In the genomic region with DNA sequence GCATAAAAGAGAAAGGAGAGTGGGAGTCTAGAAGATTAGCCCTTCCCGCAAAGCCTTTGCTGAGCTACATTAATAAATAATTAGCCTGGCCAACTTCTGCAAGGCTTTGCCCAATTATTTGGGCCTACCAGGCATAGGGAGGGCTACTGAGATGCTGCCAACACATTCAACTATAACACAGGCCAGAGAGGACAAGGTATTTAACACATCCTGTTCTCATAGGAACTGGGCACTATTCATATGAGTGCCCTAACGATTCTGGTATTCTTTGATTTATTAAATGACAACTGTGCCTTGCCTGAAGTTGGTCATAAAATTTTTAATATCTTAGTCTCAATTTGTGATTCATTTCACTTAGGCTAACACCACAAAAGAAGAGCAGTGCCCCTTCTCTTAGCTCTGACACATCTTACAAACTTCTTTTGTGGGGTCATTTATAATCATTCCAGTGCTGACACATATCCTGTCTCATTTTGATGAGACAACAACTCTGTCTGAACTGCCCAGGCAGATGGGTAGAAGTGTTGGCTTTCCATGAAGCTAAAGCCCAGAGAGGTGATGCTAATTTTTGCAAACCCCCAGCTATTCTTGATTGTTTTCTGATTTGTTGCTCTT, we compare ENCODE assay signal across 22 mouse cellular contexts.
DNase-seq lines count a peak whose midpoint lies in the region; TF ChIP-seq lines count a peak whose summit lies in the region.
"Had no signal": no experiment of that assay in that cellular context is flagged by ENCODE, and none has a peak within 500 bp of the region (broad histone marks: within the 10 kb centered on the region; RNA-seq: fewer than 3 reads in every experiment).

No protein-coding gene starts in this region.

- no peak overlapping the region for H3K4me3 ChIP-seq in kidney, adult 2 months (ENCODE audit: insufficient read depth, low read depth, low read length)
- H3K4me3 ChIP-seq: embryonic facial prominence, embryonic 10.5 days; embryonic facial prominence, embryonic 12.5 days; erythroblast, embryonic 14.5 days; forebrain, embryonic 10.5 days; forebrain, embryonic 12.5 days had no signal

- no peak for TF ChIP-seq CTCF in kidney, adult 2 months (conservative IDR thresholded peaks at IDR 0.05; ENCODE audit: insufficient read depth, insufficient read length, low read depth, low read length)
- TF ChIP-seq CTCF in brain, embryonic 14.5 days (IDR thresholded peaks at IDR 0.05; ENCODE audit: borderline replicate concordance, extremely low read depth, insufficient read depth, insufficient read length): no peak

- DNase-seq in kidney, adult 2 months: peak; percentile 4
- DNase-seq in kidney, postnatal 36 days: no peak
- peak; percentile 52 for DNase-seq in Muller cell, postnatal 12 days (ENCODE audit: inconsistent ontology term)
- DNase-seq in brain, embryonic 14.5 days (ENCODE audit: low read depth): peak; percentile 7
- DNase-seq in gastrocnemius, postnatal 25 days: no peak
- DNase-seq in cerebellum, postnatal 14 days: no peak
- DNase-seq: adrenal gland, adult 8-10 months; adrenal gland, postnatal 14 days; adrenal gland, postnatal 36 days; B cell, adult 2 months; cerebellum, adult 11 months; cerebellum, adult 18-20 months; cerebellum, adult 8-10 months; cerebellum, adult 9-11 months; cerebellum, postnatal 25 days had no signal

- 0 out of 2 replicates have a peak, but pooled peaks cover 2% of the 10 kb centered on the region for H3K4me1 ChIP-seq in kidney, adult 2 months (ENCODE audit: control insufficient read depth, insufficient read depth, low read length)
- H3K4me1 ChIP-seq: embryonic facial prominence, embryonic 10.5 days; embryonic facial prominence, embryonic 12.5 days; forebrain, embryonic 10.5 days; forebrain, embryonic 12.5 days had no signal

- WGBS in kidney, adult 2 months: 49% methylated on average over 2 of the region's 2 CpGs

- no peaks in the 10 kb centered on the region for H3K36me3 ChIP-seq in kidney, adult 2 months (ENCODE audit: control insufficient read depth, insufficient read depth, low read length)
- H3K36me3 ChIP-seq: embryonic facial prominence, embryonic 10.5 days; embryonic facial prominence, embryonic 12.5 days; forebrain, embryonic 10.5 days; forebrain, embryonic 12.5 days; G1E had no signal

- TF ChIP-seq POLR2A in kidney, adult 2 months (IDR thresholded peaks at IDR 0.05; ENCODE audit: low read depth, low read length): no peak
- no peak for TF ChIP-seq POLR2A in brain, embryonic 14.5 days (IDR thresholded peaks at IDR 0.05; ENCODE audit: borderline replicate concordance, extremely low read depth, insufficient read depth, insufficient read length, poor library complexity, severe bottlenecking)

- no peak overlapping the region for H3K27ac ChIP-seq in kidney, adult 2 months (ENCODE audit: insufficient read depth, low read depth, low read length)
- H3K27ac ChIP-seq: embryonic facial prominence, embryonic 10.5 days; embryonic facial prominence, embryonic 12.5 days; forebrain, embryonic 10.5 days; forebrain, embryonic 12.5 days had no signal

- H3K27me3 ChIP-seq in kidney, adult 2 months (replicated peaks; ENCODE audit: control insufficient read depth, insufficient read depth, low read length): no peaks in the 10 kb centered on the region; the same call in 1 of the 2 replicates
- H3K27me3 ChIP-seq: CH12.LX; embryonic facial prominence, embryonic 12.5 days; forebrain, embryonic 12.5 days had no signal

Comparison
In these comparisons a context has a peak if more than half of its experiments do, and no peak if none do; other contexts are left out.
1. DNase-seq: peak in kidney, adult 2 months (single experiment), Muller cell, postnatal 12 days (single experiment) and brain, embryonic 14.5 days (single experiment); none in kidney, postnatal 36 days (0 of 2), gastrocnemius, postnatal 25 days (single experiment) and cerebellum, postnatal 14 days (0 of 2).